Mouse (Mus musculus) layer of hippocampus, adult 9-10 months (tissue): Measurements from ENCODE around the gene Tbc1d2.
"Not testable (repeated sequence)": the region's sequence is repeated elsewhere in the genome, so short reads cannot be mapped to it uniquely, and the experiment has no call there.

Experiments
- DNase-seq: peaks from one replicate; pipeline ENCODE4 v3.0.0; 2022; ENCODE audit warnings: low spot score

Gene Tbc1d2

DNA sequence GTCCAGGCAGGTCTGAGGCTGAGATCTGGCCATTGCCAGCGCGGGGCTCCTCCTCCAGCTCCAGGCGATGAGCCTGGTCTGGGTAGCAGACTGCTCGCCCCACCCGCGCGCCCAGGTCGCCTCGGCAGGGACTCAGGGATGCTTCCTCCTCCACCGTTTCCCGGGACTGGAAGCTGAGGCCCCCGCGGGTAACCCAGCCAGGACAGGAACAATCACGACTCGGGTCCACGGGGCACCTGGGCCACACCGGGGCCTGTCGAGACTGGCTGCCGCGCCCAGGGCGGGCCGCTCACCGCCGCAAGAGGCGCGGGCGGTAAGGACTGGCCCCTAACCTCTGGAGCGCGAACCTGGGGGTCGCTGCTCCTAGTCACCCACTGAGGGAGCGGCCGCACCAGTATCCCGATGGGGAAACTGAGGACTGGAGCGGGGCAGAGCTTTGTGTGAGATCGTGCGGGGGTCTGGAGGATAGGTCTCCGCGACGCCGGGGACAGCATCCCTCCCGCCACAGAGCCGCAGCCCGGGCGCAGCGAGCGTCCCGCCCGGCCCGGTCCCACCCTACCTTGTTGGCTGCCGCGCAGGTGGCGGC, 48.7 kb downstream of the Tbc1d2 start:
- no peak for DNase-seq

DNA sequence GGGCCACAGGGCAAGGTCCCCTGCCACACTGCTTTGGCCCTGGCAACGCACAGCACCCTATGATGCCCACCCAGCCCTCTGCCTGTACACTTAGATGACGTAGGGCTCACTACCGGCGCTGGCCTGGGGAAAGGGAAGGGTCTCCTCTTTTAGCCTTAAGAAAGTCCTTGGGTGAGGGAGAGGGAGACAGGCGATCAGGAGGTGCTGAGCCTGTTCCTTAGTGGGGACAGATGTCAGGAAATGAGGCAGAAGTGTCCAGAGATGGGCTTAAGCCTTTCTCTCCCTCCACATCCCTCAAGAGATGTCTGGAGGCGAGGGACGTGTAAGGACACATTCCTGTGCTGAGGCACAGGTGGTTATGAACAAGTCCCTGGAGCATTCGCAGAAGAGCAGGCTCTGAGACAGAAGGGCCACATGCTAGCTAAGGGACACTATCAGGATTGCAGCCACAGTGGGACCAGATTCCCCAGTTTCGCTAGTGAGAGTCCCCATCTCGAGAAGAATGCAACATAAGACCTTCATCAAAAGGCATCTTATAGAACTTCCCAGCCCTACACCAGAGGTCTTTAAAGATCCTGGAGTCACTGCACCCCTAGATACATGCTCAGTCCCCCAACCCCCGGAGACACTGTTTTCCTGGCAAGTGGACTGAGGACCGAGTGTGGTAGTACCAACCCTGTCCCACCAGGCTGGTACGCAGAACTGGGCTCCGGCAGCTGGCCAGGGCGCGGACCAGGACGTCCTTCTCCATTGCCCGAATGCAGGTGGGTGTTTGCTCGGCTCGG, 49.3 kb downstream of the Tbc1d2 start:
- no peak for DNase-seq

DNA sequence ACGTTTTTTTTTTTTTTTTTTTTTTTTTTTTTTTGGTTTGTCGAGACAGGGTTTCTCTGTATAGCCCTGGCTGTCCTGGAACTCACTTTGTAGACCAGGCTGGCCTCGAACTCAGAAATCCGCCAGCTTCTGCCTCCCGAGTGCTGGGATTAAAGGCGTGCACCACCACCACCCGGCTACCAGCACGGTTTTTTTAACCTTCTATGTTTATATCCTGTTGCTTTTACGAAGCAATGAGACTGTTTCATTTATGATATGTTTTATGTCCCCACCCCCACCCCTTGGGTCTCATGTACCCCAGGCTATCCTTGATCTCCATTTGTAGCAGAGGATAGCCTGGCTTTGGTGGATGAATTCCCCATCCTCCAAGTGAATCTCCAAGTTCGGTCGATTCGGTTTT, 50.4 kb downstream of the Tbc1d2 start:
- DNase-seq = not testable (repeated sequence)

DNA sequence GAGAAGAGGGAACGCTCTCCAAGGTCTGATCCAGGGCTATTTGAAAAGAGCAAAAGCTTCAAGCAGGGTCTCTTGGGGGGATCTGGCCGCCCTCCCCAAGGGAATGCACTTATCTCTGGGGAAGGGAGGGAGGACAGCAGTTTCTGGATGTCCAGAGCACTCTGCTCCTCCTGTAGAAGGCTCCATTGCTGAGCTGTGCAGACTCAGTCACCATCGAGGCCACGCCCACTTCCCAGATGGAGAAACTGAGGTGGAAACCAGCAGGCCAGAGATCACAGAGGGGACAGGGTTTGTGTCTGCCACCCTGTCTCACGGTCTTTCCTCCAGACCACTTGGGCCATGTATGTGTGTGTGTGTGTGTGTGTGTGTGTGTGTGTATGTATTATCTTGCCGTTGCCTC, 51.0 kb downstream of the Tbc1d2 start:
- DNase-seq = no peak

DNA sequence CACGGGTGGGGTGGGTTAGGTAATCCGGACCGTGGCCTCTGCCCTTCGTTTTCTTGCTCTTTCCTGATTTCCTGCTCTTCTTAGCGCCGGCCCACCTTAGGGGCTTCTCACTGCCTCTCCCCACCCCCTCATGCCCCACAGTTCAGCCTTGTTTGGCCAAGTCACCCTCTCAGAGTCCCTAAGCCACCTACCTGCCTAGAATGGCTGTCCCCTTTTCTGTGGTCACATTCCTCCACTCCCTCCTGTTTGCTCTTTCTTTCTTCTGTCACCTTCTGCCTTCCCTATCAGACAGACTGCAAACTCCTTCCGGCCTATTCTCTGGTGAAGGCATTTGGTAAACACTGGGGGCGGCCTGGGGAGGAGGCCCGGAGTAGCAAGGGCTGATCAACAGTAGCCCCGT, 51.9 kb downstream of the Tbc1d2 start:
- no peak for DNase-seq

DNA sequence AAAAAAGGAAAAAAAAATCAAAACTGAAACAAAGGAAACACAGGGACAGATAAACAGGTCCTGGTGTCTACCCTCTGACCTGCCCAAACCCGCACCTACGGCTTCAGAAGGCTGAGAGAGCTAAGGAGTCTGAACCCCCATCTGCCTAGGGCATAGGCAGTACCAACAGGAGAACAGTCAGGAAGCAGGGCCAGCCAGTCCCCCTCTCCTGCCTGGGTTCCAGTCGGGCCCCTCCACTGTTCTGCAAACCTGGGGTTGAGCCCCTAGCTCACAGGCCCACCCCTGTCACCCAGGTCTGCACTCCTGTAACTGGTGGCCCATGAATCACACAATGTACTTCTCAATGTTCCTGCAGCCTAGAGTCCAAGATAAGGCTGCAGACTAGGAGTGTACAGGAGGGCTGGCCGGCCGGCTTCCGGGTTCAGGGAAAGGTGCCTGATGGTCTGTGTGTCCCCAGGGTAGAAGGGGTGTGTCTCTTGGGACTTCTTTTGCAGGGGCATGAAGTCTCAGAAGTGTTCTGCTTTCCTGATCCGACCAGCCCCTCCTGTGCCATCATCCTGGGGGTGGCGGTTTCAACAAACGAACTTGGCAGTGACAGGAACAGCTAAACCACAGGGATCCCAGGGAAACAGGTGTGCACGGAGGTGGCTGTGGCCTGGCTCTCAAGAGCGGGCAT, 52.6 kb downstream of the Tbc1d2 start:
- no peak for DNase-seq

DNA sequence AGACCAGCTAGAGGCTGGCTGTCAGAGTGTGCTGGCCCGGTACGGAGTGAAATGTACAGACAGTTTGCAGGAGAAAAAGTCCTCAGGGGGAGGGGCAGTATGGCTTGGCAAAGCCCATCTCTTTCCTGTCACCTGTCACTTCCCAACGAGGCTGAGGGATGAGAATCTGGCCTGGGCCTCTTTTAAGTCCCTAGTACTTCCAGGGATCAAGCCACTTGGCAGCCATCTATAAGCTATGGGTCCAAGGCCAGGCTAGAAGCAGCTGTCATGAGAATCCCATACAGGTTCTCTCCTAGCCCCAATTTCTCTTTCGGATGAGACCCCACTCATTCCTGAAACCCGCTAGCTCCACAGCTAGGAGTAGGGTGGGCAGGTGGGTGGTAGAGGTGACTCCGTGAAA, 53.6 kb downstream of the Tbc1d2 start:
- DNase-seq = no peak

DNA sequence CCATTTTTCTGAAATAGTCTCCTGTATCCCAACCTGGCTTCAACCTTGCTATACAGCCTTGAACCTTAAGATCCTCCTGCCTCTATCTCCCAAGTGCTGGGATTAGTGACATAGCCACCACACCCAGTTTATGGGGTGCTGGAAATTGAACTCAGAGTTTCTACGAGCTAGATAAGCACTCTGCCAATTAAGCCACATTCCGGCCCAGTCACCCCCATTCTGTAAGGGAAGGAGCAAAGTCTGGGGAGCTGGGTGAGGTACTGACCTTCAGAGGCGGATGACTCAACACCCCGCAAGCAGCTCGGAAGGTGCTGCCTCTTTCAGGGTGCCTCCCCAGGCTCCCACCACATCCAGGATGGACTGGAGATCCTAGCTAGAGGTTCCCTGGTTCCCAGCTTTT, 55.9 kb downstream of the Tbc1d2 start:
- no peak for DNase-seq

DNA sequence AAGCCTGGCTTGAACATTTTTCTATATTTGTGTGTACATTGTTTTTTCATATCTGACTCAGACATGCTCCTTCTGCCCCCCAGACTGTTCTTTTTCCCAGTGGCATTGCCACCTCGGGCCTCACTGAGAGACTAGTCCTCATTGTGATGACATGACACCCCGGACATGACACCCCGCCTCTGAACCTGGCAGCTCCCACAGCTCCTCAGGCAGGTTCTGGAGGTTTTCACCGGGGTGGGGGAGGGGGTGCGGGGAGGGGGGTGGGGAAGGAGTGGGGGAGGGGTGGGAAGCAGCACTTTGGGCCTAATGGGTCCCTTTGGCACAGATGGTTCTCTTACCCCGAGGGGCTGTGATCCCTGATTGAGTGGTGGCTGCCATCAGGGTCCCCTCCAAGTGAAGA, 56.5 kb downstream of the Tbc1d2 start:
- DNase-seq = no peak

DNA sequence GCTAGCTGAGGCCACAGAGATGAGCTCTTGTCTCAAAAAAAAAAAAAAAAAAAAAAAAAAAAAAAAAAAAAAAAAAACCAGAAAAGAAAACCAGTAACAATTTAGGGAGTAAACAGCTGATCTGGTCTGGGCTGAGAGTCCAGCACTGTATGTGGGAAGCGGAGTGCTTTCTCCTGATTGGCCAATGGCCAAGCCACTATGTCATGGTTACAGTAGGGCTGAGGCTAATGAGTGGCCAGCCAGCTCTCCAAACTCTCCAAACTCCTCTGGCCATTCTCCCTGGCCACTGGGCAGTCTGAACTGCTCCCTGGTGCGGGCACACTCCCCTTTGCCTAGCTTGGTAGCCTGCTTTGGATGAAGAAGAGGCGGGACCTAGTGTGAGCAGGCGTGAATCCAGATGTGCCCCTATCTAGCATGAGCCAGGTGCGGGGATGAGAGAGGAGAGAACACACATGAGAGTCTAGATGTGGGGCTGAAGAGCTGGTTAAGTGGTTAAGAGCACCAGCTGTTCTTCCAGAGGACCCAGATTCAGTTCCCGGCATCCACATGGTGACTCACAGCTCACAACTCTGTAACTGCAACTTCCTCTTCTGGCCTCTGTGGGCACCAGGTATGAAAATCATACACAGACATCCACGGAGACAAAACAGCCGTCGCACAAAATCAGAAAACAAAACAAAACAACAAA, 58.0 kb downstream of the Tbc1d2 start:
- no peak for DNase-seq

DNA sequence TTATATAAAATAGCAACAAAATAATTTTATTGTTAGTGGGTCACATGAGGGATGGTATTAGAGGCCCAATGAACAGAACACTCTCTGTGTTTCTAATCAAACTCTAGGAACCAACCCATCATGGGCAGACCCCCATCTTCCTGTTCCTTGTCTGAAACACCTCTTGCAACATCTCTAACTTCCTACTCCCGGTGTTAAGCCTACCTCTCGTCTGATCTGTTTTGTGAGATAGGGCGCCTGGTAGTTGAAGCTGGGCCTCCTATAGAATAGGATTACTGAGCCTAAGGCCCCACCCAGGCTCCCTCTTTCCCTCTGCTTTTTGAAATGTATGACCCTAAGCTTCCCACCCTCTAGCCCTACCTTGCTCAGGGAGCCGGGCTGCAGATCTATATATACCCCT, 59.2 kb downstream of the Tbc1d2 start:
- DNase-seq = no peak

DNA sequence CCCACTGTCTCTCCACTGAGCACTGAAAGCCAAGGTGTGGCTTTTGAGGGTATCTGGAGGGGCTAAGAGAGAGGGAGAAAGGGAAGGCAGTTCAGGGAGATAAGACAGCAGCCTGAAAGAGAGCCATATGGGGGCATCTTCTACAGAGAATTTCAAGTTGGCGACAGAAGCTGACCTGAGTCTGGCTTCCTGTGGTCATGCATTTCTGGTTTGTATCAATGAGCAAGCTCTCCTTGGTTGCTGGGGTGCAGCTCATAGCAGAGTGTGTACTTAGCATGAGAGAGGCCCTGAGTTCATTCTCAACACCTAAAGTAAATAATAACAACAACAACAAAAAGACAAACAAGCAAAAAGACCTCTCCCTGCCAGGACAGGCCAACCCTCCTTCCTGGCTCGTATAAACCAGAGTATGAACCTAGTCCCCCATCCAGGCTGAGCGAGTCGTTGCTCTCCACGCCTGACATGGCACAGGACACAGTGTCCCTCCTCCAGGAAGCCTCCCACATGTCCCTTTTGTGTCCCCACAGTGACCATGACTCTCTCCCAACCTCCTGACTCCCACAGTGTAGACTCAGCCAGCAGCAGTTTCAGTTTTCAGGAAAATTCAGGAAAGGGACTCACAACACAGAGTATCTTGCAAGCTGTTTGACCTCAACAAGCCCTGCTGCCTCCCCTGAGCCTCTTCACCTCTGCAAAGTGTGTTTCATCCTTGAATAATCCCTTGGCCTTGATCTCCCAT, 59.9 kb downstream of the Tbc1d2 start:
- DNase-seq = no peak

DNA sequence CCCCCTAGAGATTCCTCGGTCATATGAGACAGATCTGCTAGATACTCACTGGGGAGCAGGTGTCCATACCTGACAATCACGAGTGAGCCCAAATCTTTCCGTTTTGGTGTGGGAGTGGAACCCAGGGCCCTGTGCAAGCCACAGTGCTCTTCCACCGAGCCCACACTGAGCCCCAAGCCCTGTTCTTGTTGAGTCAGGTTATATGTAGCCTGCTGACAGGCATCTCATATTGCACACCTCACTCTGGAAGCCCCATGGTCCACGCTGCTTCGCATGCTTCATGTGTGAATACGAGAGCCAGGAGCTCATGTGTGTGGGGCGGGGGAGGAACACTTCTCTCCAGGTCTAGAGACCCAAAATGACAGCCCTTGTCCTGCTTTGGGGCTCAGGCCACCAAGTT, 60.9 kb downstream of the Tbc1d2 start:
- no peak for DNase-seq

DNA sequence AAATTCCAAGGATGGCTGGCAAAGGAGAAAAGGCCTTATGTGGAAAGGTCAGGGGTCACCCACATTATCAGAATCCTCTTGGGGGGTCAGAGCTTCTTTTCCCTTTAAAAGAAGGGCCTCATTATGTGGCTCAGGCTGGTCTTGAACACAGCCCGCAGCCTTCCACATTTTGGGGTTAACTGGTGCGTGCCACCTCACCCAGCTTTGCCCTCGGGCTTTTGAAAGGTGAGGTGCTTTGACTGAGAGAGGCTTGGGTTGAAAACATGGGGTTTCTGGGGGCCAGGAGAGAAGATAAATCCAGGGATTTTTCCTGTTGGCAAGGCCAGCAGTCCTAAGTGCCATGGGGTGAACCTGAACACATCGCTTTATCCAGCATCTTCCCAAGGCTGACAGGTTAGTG, 63.5 kb downstream of the Tbc1d2 start:
- DNase-seq = no peak

DNA sequence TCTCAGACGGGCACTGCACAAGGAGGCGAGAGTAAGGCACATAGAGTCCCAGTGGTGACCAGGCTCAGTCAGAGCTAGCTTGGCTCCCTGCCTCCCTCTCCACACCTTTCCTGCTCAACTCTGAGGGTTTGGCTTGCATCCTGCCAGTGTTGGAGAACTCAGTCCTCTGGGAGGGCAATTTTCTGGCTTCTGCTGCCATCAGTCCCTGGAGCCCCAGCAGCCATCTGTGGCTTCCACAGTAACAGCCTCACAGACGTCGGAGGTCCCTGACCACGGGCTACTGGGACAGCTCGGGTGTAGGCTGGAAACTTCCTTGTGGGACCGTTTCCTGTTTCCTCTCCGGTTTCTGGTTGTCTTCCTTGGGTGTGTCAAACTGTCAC, 64.2 kb downstream of the Tbc1d2 start:
- DNase-seq = no peak

DNA sequence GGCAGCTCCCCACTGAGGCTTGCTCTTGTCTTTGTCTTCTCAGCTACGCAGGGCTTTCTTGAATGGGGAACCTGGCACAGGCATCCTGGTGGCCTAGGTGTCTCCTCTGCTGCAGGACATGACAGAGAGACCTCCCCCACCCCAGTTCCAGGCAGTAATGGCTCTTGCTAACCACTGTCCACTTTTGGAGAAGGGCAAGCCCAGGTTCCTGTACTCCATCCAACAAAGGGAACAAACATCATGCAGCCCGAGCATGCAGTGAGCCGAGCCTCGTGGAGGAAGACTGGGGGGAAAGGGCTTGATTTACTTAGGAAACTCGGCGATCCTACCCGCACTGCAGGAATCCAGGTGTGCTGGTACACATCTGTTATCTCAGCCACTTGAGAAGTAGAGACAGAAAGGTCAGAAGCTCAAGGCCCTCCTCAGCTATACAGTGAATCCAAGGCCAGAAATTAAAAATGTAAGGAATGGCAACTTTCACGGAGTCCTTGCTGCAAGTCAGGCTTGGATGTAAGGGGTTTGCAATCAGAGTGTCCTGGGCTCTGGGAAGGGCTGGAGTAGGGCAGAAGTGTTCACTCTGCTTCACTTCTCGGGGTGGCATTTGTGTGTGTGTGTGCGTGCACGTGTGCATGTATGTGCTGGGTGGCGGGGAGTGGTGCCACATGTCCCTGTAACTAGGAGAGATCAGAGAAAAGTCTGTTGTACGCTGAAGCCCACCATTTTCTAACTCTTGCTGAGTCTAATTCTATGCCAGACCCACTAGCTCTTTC, 64.8 kb downstream of the Tbc1d2 start:
- DNase-seq = no peak

DNA sequence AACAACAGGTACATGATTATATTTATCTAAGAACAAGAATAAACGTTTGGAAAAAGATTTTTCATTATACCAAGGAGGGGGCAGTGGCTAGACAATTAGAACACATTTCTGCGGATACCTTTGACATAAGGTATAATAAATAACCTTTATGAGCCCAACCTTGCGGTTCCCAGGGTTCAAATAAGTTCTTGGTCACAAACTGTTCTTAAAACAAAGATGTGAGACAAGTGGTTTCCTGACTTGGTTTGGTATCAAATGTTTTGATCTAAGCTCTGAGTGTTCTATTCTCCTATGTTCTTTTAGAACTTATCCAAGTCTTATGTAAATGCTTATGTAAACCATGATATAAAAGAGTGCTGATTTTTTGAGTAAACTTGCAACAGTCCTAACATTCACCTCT, 65.5 kb downstream of the Tbc1d2 start:
- DNase-seq = not testable (repeated sequence)

DNA sequence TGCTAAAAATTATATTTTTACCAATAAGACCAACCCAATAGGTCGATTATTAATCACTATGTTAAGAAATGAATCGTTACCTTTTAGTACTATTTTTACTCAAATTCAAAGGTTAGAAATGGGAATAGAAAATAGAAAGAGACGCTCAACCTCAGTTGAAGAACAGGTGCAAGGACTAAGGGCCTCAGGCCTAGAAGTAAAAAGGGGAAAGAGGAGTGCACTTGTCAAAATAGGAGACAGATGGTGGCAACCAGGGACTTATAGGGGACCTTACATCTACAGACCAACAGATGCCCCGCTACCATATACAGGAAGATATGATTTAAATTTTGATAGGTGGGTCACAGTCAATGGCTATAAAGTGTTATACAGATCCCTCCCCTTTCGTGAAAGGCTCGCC, 65.9 kb downstream of the Tbc1d2 start:
- DNase-seq = not testable (repeated sequence)

DNA sequence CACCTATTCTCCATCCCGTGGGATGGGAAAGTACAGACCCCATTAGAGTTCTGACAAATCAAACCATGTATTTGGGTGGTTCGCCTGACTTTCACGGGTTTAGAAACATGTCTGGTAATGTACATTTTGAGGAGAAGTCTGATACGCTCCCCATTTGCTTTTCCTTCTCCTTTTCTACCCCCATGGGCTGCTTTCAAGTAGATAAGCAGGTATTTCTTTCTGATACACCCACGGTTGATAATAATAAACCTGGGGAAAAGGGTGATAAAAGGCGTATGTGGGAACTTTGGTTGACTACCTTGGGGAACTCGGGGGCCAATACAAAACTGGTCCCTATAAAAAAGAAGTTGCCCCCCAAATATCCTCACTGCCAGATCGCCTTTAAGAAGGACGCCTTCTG, 68.0 kb downstream of the Tbc1d2 start:
- not testable (repeated sequence) for DNase-seq

DNA sequence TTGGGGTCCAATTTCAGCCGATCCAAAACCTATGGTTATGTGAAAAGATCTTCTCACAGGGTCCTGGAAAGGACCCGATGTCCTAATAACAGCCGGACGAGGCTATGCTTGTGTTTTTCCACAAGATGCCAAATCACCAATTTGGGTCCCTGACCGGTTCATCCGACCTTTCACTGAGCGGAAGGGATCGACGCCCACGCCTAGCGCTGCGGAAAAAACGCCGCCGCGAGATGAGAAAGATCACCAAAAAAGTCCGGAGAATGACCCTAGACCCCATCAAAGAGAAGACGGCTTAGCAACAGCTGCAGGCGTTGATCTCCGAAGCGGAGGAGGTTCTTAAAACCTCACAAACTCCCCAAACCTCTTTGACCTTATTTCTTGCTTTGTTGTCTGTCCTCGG, 68.4 kb downstream of the Tbc1d2 start:
- DNase-seq = not testable (repeated sequence)

DNA sequence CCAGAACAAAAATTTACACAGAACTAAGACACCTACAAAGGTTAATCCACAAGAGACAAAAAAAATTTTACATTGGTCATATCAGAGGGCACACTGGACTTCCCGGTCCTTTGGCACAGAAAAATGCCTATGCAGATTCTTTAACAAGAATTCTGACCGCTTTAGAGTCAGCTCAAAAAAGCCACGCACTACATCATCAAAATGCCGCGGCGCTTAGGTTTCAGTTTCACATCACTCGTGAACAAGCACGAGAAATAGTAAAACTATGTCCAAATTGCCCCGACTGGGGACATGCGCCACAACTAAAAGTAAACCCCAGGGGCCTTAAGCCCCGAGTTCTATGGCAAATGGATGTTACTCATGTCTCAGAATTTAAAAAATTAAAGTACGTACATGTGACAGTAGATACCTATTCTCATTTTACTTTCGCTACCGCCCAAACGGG, 69.2 kb downstream of the Tbc1d2 start:
- not testable (repeated sequence) for DNase-seq
